Mouse (Mus musculus): ENCODE measurements around the gene Hoxb6. TPM values are rescaled to one million over a fixed set of nuclear protein-coding genes. Genes with fewer than 3 reads are reported as not detected.

The Hoxb6 gene
- polyA plus RNA-seq, 1 experiment = 0.11 TPM

DNA sequence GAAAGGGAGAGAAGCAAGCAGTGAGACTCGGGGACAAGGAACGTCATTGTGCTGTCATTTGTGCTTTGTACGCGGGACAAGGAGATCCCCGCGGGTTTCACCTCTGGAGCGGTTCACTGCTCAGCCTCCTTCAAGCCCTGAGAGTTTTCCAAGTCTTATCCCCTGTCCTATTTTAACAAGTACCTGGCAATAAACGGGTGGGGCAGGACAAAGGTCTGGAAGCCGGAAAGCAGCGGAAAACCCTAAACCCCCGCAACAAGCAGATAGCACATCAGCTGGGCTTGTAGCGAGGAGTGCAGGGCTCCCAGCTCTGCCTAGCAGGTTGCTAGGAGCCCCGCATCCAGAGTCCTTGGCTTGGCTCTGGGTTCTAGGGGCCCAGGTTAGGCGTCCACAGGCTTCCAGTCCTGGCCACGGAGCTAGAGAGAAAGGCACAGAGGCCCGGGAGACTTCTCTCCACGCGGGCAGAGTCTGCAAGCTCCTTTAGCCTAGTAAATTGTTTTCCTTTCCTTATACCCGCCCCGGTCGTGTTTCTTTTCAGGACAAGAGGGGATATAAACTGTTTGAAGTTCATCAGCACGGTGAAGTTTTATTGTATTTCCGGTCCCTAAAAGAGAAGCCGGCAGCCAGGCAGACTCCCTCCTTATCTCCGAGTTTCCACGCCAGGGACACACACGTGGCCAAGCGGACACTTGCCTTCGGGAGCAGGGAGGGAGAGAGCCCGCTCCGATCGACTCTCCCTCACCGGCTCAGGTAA, 28.5 kb upstream of the Hoxb6 start:
- TF ChIP-seq GATA1 (IDR thresholded peaks at IDR 0.05; ENCODE audit: low read length) = no peak

DNA sequence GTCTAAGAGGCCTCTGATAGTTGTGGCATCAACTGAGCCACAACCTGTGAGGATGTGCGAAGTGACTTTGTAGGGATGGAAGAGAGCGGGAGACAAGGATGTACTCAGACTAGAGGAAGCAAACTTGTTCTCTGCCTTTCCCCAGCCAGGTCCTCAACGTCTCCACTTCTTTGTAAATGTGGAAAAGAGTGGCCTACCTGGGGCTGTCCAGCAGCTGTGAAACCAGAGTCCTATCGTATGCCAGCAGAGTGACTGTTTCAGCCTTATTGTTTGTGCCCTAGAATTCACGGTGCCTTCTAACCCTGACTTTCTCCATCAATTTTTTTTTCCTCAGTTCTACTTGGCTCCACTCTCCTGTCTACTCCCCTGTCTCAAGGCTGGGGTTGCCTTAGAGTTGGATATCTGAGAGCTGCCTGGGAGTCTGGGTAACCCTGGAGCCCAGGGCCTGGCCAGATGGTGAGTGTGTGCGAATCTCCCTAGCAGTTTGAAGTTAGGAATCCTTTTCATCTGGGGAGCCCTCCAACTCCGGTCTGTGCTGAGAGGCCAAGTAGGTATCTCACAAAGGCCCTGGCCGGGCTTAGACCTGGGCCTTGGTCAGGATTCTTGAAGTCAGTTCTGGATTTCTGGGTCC, 27.8 kb upstream of the Hoxb6 start:
- no peak for TF ChIP-seq GATA1 (IDR thresholded peaks at IDR 0.05; ENCODE audit: low read length)

DNA sequence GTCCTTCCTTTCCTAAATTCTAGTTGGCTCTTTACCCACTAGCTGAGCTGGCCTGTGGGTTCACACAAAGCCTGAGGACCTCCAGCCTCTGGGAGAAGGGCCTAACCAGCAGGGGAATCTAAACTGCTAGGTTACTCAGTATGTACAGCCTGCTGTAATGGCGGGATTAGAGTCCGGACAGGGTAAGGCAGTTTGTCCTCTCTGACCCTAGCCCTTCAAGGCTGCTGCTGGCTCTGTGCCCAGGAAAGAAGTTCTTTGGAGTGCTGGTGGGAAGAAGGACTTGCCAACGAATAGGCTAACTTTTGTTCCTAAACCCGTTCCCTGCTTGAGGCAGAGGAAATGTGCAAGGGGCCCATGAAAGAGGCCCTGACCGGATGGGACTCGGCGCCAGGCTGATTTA, 26.3 kb upstream of the Hoxb6 start:
- no peak for TF ChIP-seq GATA1 (IDR thresholded peaks at IDR 0.05; ENCODE audit: low read length)

DNA sequence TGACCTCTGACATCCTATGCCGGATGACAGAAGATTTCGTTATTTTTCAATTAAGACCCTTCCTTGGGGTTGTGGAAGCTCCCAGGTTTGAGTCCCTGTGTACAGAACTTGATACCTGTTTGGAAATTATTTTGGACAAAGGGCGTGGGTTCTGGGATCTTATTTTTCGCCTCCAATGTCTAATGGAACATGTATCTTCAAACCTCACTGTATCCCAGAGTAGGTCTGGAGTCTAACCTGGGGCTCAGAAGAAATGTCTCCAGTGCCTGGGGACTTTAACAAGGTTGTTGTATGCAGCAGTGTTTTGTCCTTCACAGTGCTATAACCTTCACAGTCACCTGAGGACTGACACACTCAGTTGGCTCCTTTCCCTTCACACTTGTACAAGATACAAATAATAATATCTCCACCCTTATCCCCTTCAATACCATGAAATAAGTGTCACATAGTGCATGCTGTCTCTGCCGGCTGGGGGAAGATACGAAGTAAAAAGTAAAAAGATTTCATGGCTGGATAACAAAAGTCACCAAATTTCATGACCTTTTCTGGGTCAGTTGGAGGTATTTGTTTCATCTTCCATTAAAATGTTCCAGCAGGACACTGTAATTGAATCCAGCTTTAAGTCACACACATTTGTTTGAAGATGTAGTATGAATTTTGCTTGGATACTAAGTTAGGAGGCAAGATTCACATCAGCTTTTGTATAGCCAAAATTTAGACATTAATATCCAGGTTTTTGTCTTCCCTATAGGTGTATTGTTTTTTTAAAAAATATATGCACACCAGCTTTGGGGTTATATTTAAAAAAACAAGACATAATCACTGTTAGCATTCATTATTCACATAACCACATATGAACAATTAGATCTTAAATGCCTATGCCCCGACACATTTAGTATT, 25.0 kb upstream of the Hoxb6 start:
- TF ChIP-seq GATA1 (IDR thresholded peaks at IDR 0.05; ENCODE audit: low read length) = no peak

DNA sequence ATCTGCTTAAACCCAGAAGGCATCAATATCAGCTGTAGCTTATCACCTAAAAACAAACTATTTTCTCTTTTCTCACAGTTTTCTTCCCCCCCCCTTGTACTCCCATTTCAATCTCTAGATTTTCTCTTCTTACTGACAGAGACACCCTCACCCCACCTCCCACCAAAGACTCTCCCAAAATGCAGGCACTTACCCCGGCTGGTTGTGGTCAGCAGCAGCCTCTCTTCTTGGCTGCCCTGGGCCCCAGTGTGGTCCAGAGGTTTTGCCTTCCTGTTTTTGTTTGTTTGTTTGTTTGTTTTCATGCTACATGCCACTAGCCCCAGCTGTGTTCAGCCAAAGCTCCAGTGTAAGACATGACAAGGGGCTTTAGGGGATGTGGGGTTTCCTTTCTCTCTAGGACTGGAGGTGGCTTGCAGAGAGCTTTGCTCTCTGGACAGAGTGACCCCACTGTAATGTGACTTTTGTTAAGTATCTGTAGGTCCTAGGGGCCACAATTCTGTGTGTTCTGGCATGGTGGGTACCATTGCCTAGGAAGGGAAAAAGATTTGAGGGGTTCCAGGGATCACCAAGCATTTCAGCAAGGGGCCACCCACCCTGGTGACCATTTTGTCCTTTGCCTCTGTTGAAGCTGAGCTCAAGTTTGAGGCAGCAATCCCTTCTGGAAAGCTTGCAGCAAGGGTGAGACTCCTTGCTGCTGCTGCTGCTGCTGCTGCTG, 24.1 kb upstream of the Hoxb6 start:
- no peak for TF ChIP-seq GATA1 (IDR thresholded peaks at IDR 0.05; ENCODE audit: low read length)

DNA sequence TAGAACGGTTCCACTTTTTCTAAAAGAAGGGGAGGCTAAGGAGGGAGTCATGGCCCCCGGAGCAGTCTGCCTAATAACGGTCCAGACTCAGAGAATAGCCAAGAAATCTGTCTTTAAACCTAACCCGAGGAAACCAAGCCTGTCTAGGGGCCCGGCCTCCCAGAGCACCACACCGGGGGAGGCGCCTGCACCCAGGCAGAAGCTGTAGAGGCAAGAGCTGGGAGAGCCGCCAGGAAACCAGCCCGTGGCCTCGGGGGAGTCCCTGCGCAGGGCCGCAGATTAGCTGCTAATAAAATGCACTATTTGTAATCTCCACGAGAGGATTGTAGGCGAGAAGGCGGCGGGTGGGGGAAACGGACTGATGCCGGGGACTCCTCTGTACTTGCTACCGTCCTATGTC, 22.4 kb upstream of the Hoxb6 start:
- TF ChIP-seq GATA1 (IDR thresholded peaks at IDR 0.05; ENCODE audit: low read length) = no peak

DNA sequence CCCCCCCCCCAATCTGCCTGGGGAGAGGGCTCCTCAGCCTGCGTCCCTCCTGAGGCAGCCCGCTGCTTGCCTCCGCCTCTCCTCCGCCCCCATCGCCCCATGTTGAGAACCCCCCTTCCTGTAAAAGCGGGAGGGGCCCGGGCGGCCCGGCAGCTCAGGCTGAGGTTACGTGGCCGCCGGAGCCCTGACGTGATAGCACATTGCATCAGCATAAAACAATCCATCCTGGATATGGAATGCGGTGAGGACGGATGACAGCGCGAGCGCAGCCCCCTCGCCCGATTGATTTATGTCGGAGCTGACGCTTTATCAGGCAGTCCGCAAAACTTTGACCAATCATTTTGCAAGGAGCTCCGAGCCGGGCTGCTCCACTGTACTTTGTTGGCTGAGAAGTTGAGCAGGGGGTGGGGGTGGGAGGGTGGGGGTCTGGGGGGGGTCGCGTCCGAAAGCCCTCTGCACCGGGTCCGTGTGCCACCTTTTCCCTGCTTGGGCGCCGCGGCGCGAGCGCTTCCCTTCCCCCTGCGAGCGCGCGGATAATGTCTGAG, 21.2 kb upstream of the Hoxb6 start, which contains the start of gene Hoxb9:
TSS of gene Hoxb9 (plus strand) at position 462 of the 545 bp plus-strand sequence.
- TF ChIP-seq GATA1 (IDR thresholded peaks at IDR 0.05; ENCODE audit: low read length) = no peak

DNA sequence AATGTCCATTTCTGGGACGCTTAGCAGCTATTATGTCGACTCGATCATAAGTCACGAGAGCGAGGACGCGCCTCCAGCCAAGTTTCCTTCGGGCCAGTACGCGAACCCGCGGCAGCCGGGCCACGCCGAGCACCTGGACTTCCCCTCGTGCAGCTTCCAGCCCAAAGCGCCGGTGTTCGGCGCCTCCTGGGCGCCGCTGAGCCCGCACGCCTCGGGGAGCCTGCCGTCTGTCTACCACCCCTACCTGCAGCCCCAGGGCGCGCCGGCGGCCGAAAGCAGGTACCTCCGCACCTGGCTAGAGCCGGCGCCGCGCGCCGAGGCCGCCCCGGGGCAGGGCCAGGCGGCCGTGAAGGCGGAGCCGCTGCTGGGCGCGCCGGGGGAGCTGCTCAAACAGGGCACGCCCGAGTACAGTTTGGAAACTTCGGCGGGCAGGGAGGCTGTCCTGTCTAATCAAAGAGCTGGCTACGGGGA, 20.7 kb upstream of the Hoxb6 start:
- TF ChIP-seq GATA1 (IDR thresholded peaks at IDR 0.05; ENCODE audit: low read length) = no peak

DNA sequence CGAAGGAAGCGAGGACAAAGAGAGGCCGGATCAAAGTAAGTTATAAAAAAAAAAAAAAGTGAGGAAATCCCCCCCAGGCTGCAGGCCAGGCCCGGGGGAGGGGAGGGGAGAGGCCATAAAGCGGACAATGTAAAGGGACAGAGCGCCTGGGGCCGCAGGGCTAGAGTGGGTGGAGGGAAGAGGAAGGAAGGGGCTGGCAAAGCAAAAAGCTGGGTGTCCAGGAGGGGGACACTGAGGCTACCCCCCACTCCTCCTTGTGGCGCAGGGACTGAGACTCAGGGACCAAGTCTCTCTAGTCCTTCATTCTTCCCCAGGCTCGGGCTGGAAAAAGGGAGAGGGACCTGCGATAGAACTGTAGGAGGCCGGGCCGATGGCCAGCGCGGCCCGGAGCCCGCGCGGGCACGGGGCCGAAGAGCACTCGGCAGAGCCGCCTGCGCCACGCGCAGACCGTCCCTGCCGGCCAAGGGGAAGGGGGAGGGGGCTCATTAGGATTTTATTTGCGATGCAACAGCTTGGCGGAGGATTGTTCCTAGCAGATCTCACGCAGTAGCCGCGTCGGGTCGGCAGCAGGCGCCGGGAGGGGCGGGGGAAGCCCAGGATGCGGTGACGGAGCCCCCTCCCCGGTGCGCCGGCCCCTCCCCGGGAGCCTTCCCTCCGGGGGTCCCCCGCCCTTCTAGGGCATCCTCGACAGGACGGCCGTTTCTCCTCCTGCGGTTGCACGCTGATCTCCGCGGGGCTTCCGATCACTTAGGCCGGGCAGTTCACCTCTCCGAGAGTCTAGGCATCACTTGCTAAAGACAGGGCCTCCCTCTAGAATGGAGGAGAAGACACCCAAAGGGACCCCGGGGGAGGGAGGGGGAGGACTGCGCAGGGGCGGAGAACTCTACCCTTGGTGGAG, 20.0 kb upstream of the Hoxb6 start:
- no peak for TF ChIP-seq GATA1 (IDR thresholded peaks at IDR 0.05; ENCODE audit: low read length)

DNA sequence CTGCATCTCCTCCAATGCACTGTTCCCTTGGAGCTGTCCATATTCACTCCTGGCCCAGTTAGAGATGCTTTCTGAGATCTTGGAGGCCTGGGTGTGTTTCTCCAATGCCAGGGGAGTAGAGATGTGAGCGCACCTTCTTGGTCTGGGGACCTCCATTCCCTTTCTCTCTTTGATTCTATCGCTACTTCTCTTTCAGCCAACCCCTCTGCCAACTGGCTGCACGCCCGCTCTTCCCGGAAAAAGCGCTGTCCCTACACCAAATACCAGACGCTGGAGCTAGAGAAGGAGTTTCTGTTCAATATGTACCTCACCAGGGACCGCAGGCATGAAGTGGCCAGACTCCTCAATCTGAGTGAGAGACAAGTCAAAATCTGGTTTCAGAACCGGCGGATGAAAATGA, 17.8 kb upstream of the Hoxb6 start:
- TF ChIP-seq GATA1 (IDR thresholded peaks at IDR 0.05; ENCODE audit: low read length) = no peak

DNA sequence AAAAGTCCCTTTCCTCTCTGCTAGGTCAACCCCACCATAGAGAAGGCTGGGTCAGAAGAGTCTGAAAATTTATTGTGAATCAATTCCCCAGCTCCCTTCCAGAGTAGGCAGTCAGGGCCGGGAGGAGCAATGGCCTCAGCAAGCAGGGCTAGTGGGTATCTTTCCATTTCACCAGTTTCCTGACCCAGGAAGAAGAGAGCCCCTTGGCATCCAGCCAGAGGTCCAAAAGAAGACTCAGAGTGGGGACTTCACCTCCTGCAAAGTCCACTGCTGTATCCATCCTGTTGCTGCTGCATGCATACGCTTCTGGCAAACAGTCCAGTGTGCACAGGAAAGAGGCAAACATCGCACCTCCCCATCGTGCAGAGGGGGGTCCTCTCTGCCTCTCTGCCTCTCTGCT, 16.4 kb upstream of the Hoxb6 start:
- no peak for TF ChIP-seq GATA1 (IDR thresholded peaks at IDR 0.05; ENCODE audit: low read length)

DNA sequence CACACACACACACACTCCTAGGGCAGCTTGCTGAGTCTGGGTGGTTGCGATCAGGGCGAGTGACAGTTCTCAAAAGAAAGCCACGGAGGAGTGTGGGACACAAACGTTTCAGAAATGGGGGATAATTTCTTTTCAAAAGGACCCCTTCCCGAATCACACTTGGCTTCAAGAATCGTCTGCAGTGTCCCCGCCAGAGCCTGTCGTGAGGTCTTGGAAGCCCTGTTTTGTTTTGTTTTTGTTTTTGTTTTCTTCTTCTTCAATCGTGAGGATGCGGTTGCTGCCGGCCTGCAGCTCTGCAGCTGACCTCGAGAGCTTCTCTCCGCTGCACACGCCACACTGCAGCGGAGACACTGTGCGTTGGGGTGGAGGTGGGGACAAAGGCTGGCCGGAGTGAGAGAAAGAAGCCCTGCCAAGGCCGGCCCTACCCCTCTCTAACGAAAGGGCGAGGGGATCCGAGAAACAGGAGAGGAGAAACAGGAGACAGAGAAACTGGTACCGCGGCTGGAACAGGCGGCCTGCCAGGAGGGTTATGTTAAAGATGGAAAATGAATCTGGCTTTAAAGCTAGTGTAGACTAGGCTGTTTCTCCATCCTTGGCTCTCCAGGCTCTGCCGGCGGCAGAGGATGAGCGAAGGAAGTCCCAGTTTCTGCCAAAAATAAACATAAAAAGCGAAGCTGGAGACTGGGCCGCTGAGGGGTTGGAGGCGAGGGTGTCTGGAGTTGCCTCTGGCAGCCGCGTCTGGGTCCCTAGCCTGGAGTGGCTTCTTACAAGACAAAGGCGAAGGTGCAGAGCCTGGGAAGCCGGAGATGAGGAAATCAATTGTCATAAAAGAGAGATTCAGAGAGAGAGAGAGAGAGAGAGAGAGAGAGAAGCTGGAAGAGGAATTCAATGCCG, 14.9 kb upstream of the Hoxb6 start:
- TF ChIP-seq GATA1 (IDR thresholded peaks at IDR 0.05; ENCODE audit: low read length) = no peak

DNA sequence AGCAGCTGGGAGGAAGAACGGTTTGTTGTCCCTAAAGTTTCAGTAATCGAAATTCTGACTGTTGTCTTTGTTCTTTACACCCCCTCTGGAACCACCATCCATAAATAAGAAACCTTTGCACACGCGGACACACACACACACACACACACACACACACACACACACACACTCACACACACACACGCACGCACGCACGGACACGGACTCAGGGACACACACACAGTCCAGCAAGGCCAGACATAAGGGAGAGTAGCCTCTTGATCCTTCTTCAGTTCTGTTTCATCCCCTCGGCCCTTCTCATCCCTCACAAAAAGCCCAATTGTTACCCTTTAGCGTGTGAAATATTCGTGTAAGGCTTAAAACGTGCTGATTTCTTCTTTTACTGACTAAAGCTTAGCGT, 14.0 kb upstream of the Hoxb6 start:
- TF ChIP-seq GATA1 (IDR thresholded peaks at IDR 0.05; ENCODE audit: low read length) = no peak
